8 mouse cellular contexts compared by ENCODE assay signal in the genomic region with DNA sequence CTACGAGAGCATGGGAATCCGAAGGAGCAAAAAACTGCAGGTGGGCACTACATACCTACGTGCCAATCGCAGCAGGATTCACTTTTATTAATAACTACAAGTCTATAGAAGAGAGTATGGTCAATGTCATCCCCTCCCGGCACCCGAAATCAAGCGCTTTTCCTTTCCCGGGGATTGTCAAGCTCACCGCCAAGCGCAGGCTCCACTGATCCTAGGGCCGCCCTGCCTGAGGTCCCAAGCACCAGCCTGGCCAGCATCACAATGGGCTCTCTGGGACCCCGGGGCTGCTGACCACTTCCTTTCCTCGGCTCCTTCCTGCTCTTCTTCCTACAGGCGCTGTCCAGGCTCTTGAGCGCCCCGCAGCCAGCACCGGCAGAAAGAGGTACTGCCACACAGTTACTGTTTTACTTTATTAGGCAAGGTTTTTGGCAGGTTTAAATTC. TPM values are rescaled to one million over a fixed set of nuclear protein-coding genes. Genes with fewer than 3 reads are reported as not detected.
A peak's percentile ranks its signal among the peaks of the same experiment; 100 is the strongest.
DNase-seq lines count a peak whose midpoint lies in the region; ATAC-seq and TF ChIP-seq lines count a peak whose summit lies in the region.

A gene (plus strand): TSS at position 294 of the 442 bp plus-strand sequence.
A gene (minus strand): TSS at position 350 of the 442 bp plus-strand sequence.

- H3K9ac ChIP-seq in embryonic facial prominence, embryonic 15.5 days = 0 out of 2 replicates have a peak within 1 kb of the TSS, but pooled peaks have one; percentile 9
- peak within 1 kb of the TSS; percentile 56; the same call in 1 of the 2 replicates for H3K9ac ChIP-seq in kidney, embryonic 14.5 days (ENCODE audit: low read depth, low read length)
- peak within 1 kb of the TSS; percentile 46 for H3K9ac ChIP-seq in limb, embryonic 14.5 days (ENCODE audit: low read depth, low read length, severe bottlenecking)
- H3K9ac ChIP-seq in midbrain, embryonic 16.5 days (ENCODE audit: low read depth, low read length) = peak within 1 kb of the TSS; percentile 78

- no peaks in the 10 kb centered on the region for H3K36me3 ChIP-seq in embryonic facial prominence, embryonic 15.5 days
- no peaks in the 10 kb centered on the region for H3K36me3 ChIP-seq in kidney, embryonic 14.5 days (ENCODE audit: control insufficient read depth, insufficient read depth, low read length)
- H3K36me3 ChIP-seq in limb, embryonic 14.5 days (ENCODE audit: control insufficient read depth, insufficient read depth, low read length) = no peaks in the 10 kb centered on the region
- H3K36me3 ChIP-seq in midbrain, embryonic 16.5 days (ENCODE audit: control insufficient read depth, insufficient read depth, low read length) = no peaks in the 10 kb centered on the region

- H3K4me2 ChIP-seq in embryonic facial prominence, embryonic 15.5 days (replicated peaks) = peak within 1 kb of the TSS; percentile 59
- H3K4me2 ChIP-seq in kidney, embryonic 14.5 days (replicated peaks; ENCODE audit: low read depth, low read length) = peak within 1 kb of the TSS; percentile 77
- peak within 1 kb of the TSS; percentile 56 for H3K4me2 ChIP-seq in limb, embryonic 14.5 days (replicated peaks; ENCODE audit: low read depth, low read length, severe bottlenecking)
- H3K4me2 ChIP-seq in midbrain, embryonic 16.5 days (ENCODE audit: low read length) = peak within 1 kb of the TSS; percentile 69

- peak; percentile 77 for TF ChIP-seq CTCF in bone marrow, adult 2 months (IDR thresholded peaks at IDR 0.05; ENCODE audit: control insufficient read depth, insufficient read depth, low read length)

- no peaks in the 10 kb centered on the region for H3K27me3 ChIP-seq in embryonic facial prominence, embryonic 15.5 days
- no peaks in the 10 kb centered on the region for H3K27me3 ChIP-seq in kidney, embryonic 14.5 days (ENCODE audit: control insufficient read depth, insufficient read depth, low read length)
- H3K27me3 ChIP-seq in limb, embryonic 14.5 days (ENCODE audit: control insufficient read depth, insufficient read depth, low read length) = no peaks in the 10 kb centered on the region
- H3K27me3 ChIP-seq in midbrain, embryonic 16.5 days (ENCODE audit: control insufficient read depth, insufficient read depth, low read depth, low read length) = no peaks in the 10 kb centered on the region

- DNase-seq in 416B (ENCODE audit: low read depth) = peak; percentile 81
- DNase-seq in heart, adult 9 months (ENCODE audit: low spot score in 2 of 2) = peak; percentile 58 to 78
- DNase-seq in limb, embryonic 14.5 days (ENCODE audit: low spot score) = peak; percentile 73
- DNase-seq in spleen, postnatal 10 days (ENCODE audit: low spot score in 2 of 2) = peak; percentile 73 to 85

- 2% methylated on average over 17 of the region's 17 CpGs for WGBS in bone marrow, adult 2 months
- 2% methylated on average over 17 of the region's 17 CpGs for WGBS in embryonic facial prominence, embryonic 15.5 days
- 3% methylated on average over 17 of the region's 17 CpGs for WGBS in kidney, embryonic 14.5 days
- 2% methylated on average over 17 of the region's 17 CpGs for WGBS in limb, embryonic 14.5 days
- WGBS in midbrain, embryonic 16.5 days = 0% methylated on average over 17 of the region's 17 CpGs

- H3K4me1 ChIP-seq in bone marrow, adult 2 months (ENCODE audit: control insufficient read depth, insufficient read depth, low read length) = no peaks in the 10 kb centered on the region
- H3K4me1 ChIP-seq in embryonic facial prominence, embryonic 15.5 days = no peaks in the 10 kb centered on the region
- H3K4me1 ChIP-seq in kidney, embryonic 14.5 days (ENCODE audit: control insufficient read depth, insufficient read depth, low read length) = 0 out of 2 replicates have a peak, but pooled peaks cover 4% of the 10 kb centered on the region
- 0 out of 2 replicates have a peak, but pooled peaks cover 2% of the 10 kb centered on the region for H3K4me1 ChIP-seq in limb, embryonic 14.5 days (ENCODE audit: control insufficient read depth, insufficient read depth, low read length)
- no peaks in the 10 kb centered on the region; the same call in 1 of the 2 replicates for H3K4me1 ChIP-seq in midbrain, embryonic 16.5 days (ENCODE audit: control insufficient read depth, insufficient read depth, low read length)

- no peak within 1 kb of the TSS for H3K27ac ChIP-seq in bone marrow, adult 2 months (ENCODE audit: control insufficient read depth, insufficient read depth, low read depth, low read length, poor library complexity)
- no peak within 1 kb of the TSS for H3K27ac ChIP-seq in embryonic facial prominence, embryonic 15.5 days (replicated peaks)
- H3K27ac ChIP-seq in kidney, embryonic 14.5 days (ENCODE audit: low read depth, low read length) = no peak within 1 kb of the TSS
- H3K27ac ChIP-seq in limb, embryonic 14.5 days (replicated peaks; ENCODE audit: low read depth, low read length) = no peak within 1 kb of the TSS
- H3K27ac ChIP-seq in midbrain, embryonic 16.5 days (ENCODE audit: low read length) = peak within 1 kb of the TSS; percentile 69

- H3K4me3 ChIP-seq in bone marrow, adult 2 months (replicated peaks; ENCODE audit: control insufficient read depth, low read depth, low read length) = peak within 1 kb of the TSS; percentile 82
- H3K4me3 ChIP-seq in embryonic facial prominence, embryonic 15.5 days (replicated peaks) = peak within 1 kb of the TSS; percentile 62
- peak within 1 kb of the TSS; percentile 62 for H3K4me3 ChIP-seq in kidney, embryonic 14.5 days (ENCODE audit: low read length)
- peak within 1 kb of the TSS; percentile 46 for H3K4me3 ChIP-seq in limb, embryonic 14.5 days (replicated peaks; ENCODE audit: low read length)
- peak within 1 kb of the TSS; percentile 55 for H3K4me3 ChIP-seq in midbrain, embryonic 16.5 days (ENCODE audit: low read depth, low read length)

- no peaks in the 10 kb centered on the region for H3K9me3 ChIP-seq in embryonic facial prominence, embryonic 15.5 days (replicated peaks)
- no peaks in the 10 kb centered on the region for H3K9me3 ChIP-seq in kidney, embryonic 14.5 days (ENCODE audit: control insufficient read depth, low read length)
- H3K9me3 ChIP-seq in limb, embryonic 14.5 days (ENCODE audit: control insufficient read depth, low read length) = no peaks in the 10 kb centered on the region
- no peaks in the 10 kb centered on the region for H3K9me3 ChIP-seq in midbrain, embryonic 16.5 days (replicated peaks; ENCODE audit: control insufficient read depth, low read length, poor library complexity, severe bottlenecking)

- peak; percentile 12; the same call in 1 of the 2 replicates for TF ChIP-seq POLR2A in bone marrow, adult 2 months (IDR thresholded peaks at IDR 0.05; ENCODE audit: borderline replicate concordance, control insufficient read depth, low read depth, low read length)
- TF ChIP-seq POLR2A in limb, embryonic 14.5 days (IDR thresholded peaks at IDR 0.05; ENCODE audit: borderline replicate concordance, extremely low read depth, insufficient read depth, insufficient read length) = no peak

- no peak for ATAC-seq in embryonic facial prominence, embryonic 15.5 days (ENCODE audit: insufficient number of reproducible peaks, low FRiP score, low TSS enrichment, low read depth)
- peak; percentile 96 for ATAC-seq in kidney, embryonic 14.5 days (ENCODE audit: low FRiP score, low TSS enrichment)
- ATAC-seq in limb, embryonic 14.5 days (ENCODE audit: low FRiP score, low read depth) = peak; percentile 87
- peak; percentile 97 for ATAC-seq in midbrain, embryonic 16.5 days

RNA-seq across cellular contexts. Expression of the first gene that starts in this region (rescaled TPM):
- polyA plus RNA-seq in bone marrow, adult 2 months (2011; ENCODE audit: insufficient read depth, insufficient read length, low replicate concordance, missing spikeins) = 8.5 and 13.2 TPM in 2 replicates
- polyA plus RNA-seq in embryonic facial prominence, embryonic 15.5 days (2015; fragmentation: Nextera tagmentation; extraction: Ambion mirVana) = 7.0 and 8.5 TPM in 2 replicates
- 5.9 and 12.6 TPM in 2 replicates for polyA plus RNA-seq in kidney, embryonic 14.5 days (2014; fragmentation: Nextera tagmentation; extraction: Ambion mirVana)
- polyA plus RNA-seq in limb, embryonic 14.5 days (2012; rRNA removed) = 11.3 and 12.0 TPM in 2 replicates
- 9.2 and 10.0 TPM in 2 replicates for polyA plus RNA-seq in limb, embryonic 14.5 days (2014; fragmentation: Nextera tagmentation; extraction: Ambion mirVana)
- 4.7 and 7.7 TPM in 2 replicates for polyA plus RNA-seq in midbrain, embryonic 16.5 days (2015; fragmentation: Nextera tagmentation; extraction: Ambion mirVana)

RNA-seq across cellular contexts. Expression of the second gene that starts in this region (rescaled TPM):
- 6.3 and 12.4 TPM in 2 replicates for polyA plus RNA-seq in bone marrow, adult 2 months (2011; ENCODE audit: insufficient read depth, insufficient read length, low replicate concordance, missing spikeins)
- 7.5 and 8.2 TPM in 2 replicates for polyA plus RNA-seq in embryonic facial prominence, embryonic 15.5 days (2015; fragmentation: Nextera tagmentation; extraction: Ambion mirVana)
- 12.4 and 13.7 TPM in 2 replicates for polyA plus RNA-seq in kidney, embryonic 14.5 days (2014; fragmentation: Nextera tagmentation; extraction: Ambion mirVana)
- polyA plus RNA-seq in limb, embryonic 14.5 days (2012; rRNA removed) = 2.9 and 3.8 TPM in 2 replicates
- 6.6 and 7.0 TPM in 2 replicates for polyA plus RNA-seq in limb, embryonic 14.5 days (2014; fragmentation: Nextera tagmentation; extraction: Ambion mirVana)
- 28.9 and 30.5 TPM in 2 replicates for polyA plus RNA-seq in midbrain, embryonic 16.5 days (2015; fragmentation: Nextera tagmentation; extraction: Ambion mirVana)

Comparison
In these comparisons a context has a peak if more than half of its experiments do, and no peak if none do; other contexts are left out.
1. H3K9ac ChIP-seq: peak in every context shown above with its lines; median percentile 78 in midbrain, embryonic 16.5 days; 56 in kidney, embryonic 14.5 days; 46 in limb, embryonic 14.5 days; 9 in embryonic facial prominence, embryonic 15.5 days.